Mouse (Mus musculus) neural tube, embryonic 13.5 days (tissue): Measurements from ENCODE around the gene Serpina3g. TPM values are rescaled to one million over a fixed set of nuclear protein-coding genes. Genes with fewer than 3 reads are reported as not detected.

Source experiments
- ATAC-seq: fragments of 200-750 bp; cut with Nextera tagmentation; 2 replicates; pipeline ENCODE4 v1.8.0; 2017; ENCODE audit warnings: low read depth, mild to moderate bottlenecking, moderate TSS enrichment, moderate library complexity
- H3K27ac ChIP-seq: fragments of 300-500 bp; sonication (generic); replicated peaks from 2 replicates; pipeline ENCODE4 v1.5.1; 2015; ENCODE audit warnings: moderate library complexity, mild to moderate bottlenecking, inconsistent platforms
- H3K27me3 ChIP-seq: fragments of 300-500 bp; sonication (generic); 2 replicates; pipeline ENCODE4 v1.6.1; 2015; ENCODE audit warnings: mild to moderate bottlenecking, inconsistent platforms
- H3K36me3 ChIP-seq: fragments of 300-500 bp; sonication (generic); 2 replicates; pipeline ENCODE4 v1.6.1; 2015; ENCODE audit warnings: mild to moderate bottlenecking, inconsistent platforms
- H3K4me1 ChIP-seq: fragments of 300-500 bp; sonication (generic); replicated peaks from 2 replicates; pipeline ENCODE4 v1.6.1; 2015; ENCODE audit warnings: inconsistent platforms
- H3K4me2 ChIP-seq: fragments of 300-500 bp; sonication (generic); 2 replicates; pipeline ENCODE4 v1.6.1; 2015; ENCODE audit warnings: inconsistent platforms, mild to moderate bottlenecking, moderate library complexity
- H3K4me3 ChIP-seq: fragments of 300-500 bp; sonication (generic); 2 replicates; pipeline ENCODE4 v1.5.1; 2015; ENCODE audit warnings: mild to moderate bottlenecking, inconsistent platforms
- H3K9ac ChIP-seq: fragments of 300-500 bp; sonication (generic); 2 replicates; pipeline ENCODE4 v1.6.1; 2015; ENCODE audit warnings: moderate library complexity, mild to moderate bottlenecking, inconsistent platforms
- H3K9me3 ChIP-seq: fragments of 300-500 bp; sonication (generic); 2 replicates; pipeline ENCODE4 v1.6.1; 2016; ENCODE audit warnings: inconsistent platforms
- WGBS: fragments of 180-500 bp; shearing (Covaris S2); methylation state at CpG from one replicate; pipeline ENCODE4 v1.1.7; 2015; 5-methylcytosine and 5-hydroxymethylcytosine counted together
- polyA plus RNA-seq: library from polyadenylated mRNA; unstranded; fragments of >200 nt; fragmentation: Nextera tagmentation; extraction: Ambion mirVana; gene quantifications from 2 replicates; pipeline ENCODE4 v1.2.1, GENCODE M21; 2015

The Serpina3g gene
- 5.2 and 6.5 TPM in 2 replicates for polyA plus RNA-seq

- no peaks in the 10 kb centered on the region for H3K4me1 ChIP-seq
- ATAC-seq = no peak
Observed at GRCm38 (mm10) chr12:104235915-104236314, at the start of gene Serpina3g. Gene Serpina3g, plus strand, starts transcription at chr12:104236245.

DNA sequence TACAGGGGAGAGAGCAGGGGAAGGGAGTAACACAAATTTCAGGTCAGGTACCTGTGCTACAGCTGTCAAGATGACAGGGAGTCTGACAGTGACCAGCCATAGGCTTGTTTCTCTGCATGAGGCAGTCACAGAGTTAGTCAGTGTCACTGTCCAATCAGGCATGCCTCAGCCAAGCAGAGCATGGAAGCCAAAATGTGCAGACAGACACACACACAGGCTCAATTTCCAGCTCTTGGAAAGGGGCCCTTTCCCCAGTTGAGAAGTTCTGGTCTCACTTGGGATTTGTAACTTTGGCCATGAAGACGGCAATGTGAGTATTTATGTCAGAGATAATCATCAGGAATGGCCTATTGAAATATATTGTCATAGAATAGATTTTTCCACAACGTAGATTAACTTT, 46.8 kb upstream of the Serpina3g start:
- no peak for ATAC-seq
- Histone ChIP-seq H3K27ac (no peak overlapping the region), H3K9me3 (no peaks in the 10 kb centered on the region), H3K9ac (no peak overlapping the region), H3K4me1 (no peaks in the 10 kb centered on the region), H3K4me2 (no peak overlapping the region), H3K36me3 (no peaks in the 10 kb centered on the region), H3K27me3 (no peaks in the 10 kb centered on the region), H3K4me3 (no peak overlapping the region)
- WGBS = 82% methylated on average over 2 of the region's 2 CpGs

More at GRCm38 (mm10) chr12:104235915-104236314, at the start of gene Serpina3g:
- Histone ChIP-seq H3K9ac (no peak within 1 kb of the TSS), H3K9me3 (no peaks in the 10 kb centered on the region), H3K4me2 (no peak within 1 kb of the TSS), H3K36me3 (no peaks in the 10 kb centered on the region), H3K27me3 (no peaks in the 10 kb centered on the region), H3K4me3 (no peak within 1 kb of the TSS), H3K27ac (no peak within 1 kb of the TSS)
- WGBS = 69% methylated on average over 5 of the region's 5 CpGs

GRCm38 (mm10) chr12:104190852-104191251, 45.2 kb upstream of the Serpina3g start:
- Histone ChIP-seq H3K9ac (no peak overlapping the region), H3K4me1 (no peaks in the 10 kb centered on the region), H3K9me3 (no peaks in the 10 kb centered on the region), H3K27me3 (no peaks in the 10 kb centered on the region), H3K36me3 (no peaks in the 10 kb centered on the region), H3K4me3 (no peak overlapping the region), H3K27ac (no peak overlapping the region), H3K4me2 (no peak overlapping the region)
- ATAC-seq = no peak

GRCm38 (mm10) chr12:104209149-104209548, 26.9 kb upstream of the Serpina3g start:
- 80% methylated on average over 4 of the region's 4 CpGs for WGBS
- H3K4me2 ChIP-seq = no peak overlapping the region

GRCm38 (mm10) chr12:104209802-104210201, 26.2 kb upstream of the Serpina3g start:
- no peak overlapping the region for H3K9ac ChIP-seq
- 94% methylated on average over 2 of the region's 2 CpGs for WGBS
- no peaks in the 10 kb centered on the region for H3K36me3 ChIP-seq
- H3K4me3 ChIP-seq = no peak overlapping the region
- H3K9me3 ChIP-seq = no peaks in the 10 kb centered on the region
- H3K27me3 ChIP-seq = no peaks in the 10 kb centered on the region
- no peak for ATAC-seq
- no peak overlapping the region for H3K4me2 ChIP-seq
- peaks cover 5% of the 10 kb centered on the region; the same call in 1 of the 2 replicates for H3K4me1 ChIP-seq
- no peak overlapping the region for H3K27ac ChIP-seq

More at GRCm38 (mm10) chr12:104209149-104209548, 26.9 kb upstream of the Serpina3g start:
- no peak for ATAC-seq
- no peaks in the 10 kb centered on the region for H3K27me3 ChIP-seq
- no peak overlapping the region for H3K9ac ChIP-seq
- H3K9me3 ChIP-seq = no peaks in the 10 kb centered on the region
- peaks cover 4% of the 10 kb centered on the region; the same call in 1 of the 2 replicates for H3K4me1 ChIP-seq
- H3K27ac ChIP-seq = no peak overlapping the region
- no peak overlapping the region for H3K4me3 ChIP-seq
- no peaks in the 10 kb centered on the region for H3K36me3 ChIP-seq

DNA sequence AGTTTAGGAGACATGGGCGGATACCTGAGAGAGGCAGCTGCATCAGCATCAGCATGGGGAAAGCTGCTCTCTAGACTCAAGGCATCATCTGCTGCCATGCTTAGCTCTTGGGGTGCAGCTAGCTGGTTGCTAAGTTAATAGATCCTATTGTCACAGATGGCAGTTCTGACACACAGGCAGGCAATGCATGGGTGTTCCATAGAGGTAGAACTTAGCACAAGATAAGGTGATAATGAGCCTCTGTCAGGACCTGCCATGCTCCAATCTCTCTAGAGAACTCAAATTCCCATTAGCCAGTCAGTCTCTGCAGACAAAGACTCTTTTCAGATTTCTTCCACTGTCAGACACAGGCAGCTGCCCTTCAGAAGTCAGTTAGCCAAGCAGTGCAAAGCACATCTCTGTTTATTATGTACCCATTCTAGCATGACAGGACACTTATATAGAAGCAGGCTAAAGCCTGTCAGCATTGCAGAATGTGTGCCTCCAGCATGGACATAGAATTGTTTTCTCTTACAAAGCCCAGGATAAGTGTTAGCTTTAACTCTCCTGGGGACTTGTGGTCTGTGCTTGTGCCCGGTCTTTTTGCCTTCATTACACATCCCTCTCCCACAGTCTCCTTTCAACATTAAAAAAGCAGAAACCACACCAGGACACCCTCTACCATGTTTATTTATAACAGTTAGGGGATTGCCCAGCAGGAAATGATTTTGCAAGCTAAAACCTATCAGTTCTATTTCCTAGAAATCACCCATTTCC, 22.2 kb upstream of the Serpina3g start:
- 77% methylated on average over 2 of the region's 2 CpGs for WGBS
- H3K36me3 ChIP-seq = no peaks in the 10 kb centered on the region
- H3K9ac ChIP-seq = no peak overlapping the region
- no peaks in the 10 kb centered on the region for H3K9me3 ChIP-seq
- peaks cover 5% of the 10 kb centered on the region; the same call in 1 of the 2 replicates for H3K4me1 ChIP-seq
- no peaks in the 10 kb centered on the region for H3K27me3 ChIP-seq
- no peak for ATAC-seq
- no peak overlapping the region for H3K4me2 ChIP-seq
- H3K27ac ChIP-seq = no peak overlapping the region
- no peak overlapping the region for H3K4me3 ChIP-seq

DNA sequence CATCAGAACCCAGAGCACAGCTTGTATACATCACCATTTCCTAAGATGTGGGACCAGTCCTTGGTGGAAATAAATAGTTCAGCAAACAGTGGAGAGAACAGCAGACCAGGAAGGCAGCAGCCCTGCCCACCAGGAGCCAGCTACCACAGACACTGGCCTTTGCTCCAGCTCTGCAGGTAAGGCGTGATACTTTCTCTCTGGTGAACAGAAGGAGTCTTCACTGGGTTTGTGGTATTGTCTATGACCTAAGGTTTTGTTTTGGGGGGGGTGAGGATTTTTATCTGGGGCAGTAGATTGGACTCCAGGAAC, 21.6 kb upstream of the Serpina3g start, which contains the start of gene Serpina3f:
Serpina3f (plus strand) TSS at position 100 of the 309 bp plus-strand sequence.
- no peaks in the 10 kb centered on the region for H3K36me3 ChIP-seq
- H3K9me3 ChIP-seq = no peaks in the 10 kb centered on the region
- H3K4me3 ChIP-seq = no peak within 1 kb of the TSS
- peaks cover 5% of the 10 kb centered on the region; the same call in 1 of the 2 replicates for H3K4me1 ChIP-seq
- H3K27ac ChIP-seq = no peak within 1 kb of the TSS
- ATAC-seq = no peak
- H3K9ac ChIP-seq = no peak within 1 kb of the TSS
- 77% methylated on average over 1 of the region's 1 CpGs for WGBS
- no peaks in the 10 kb centered on the region for H3K27me3 ChIP-seq
- no peak within 1 kb of the TSS for H3K4me2 ChIP-seq

- Histone ChIP-seq H3K9ac (no peak overlapping the region), H3K9me3 (no peaks in the 10 kb centered on the region), H3K4me3 (no peak overlapping the region), H3K27ac (no peak overlapping the region), H3K4me2 (no peak overlapping the region), H3K4me1 (peaks cover 5% of the 10 kb centered on the region; the same call in 1 of the 2 replicates), H3K36me3 (no peaks in the 10 kb centered on the region), H3K27me3 (no peaks in the 10 kb centered on the region)
- ATAC-seq = no peak
- 95% methylated on average over 1 of the region's 1 CpGs for WGBS
Observed at GRCm38 (mm10) chr12:104215249-104215648, 20.8 kb upstream of the Serpina3g start.

GRCm38 (mm10) chr12:104221616-104222015, 14.4 kb upstream of the Serpina3g start:
- Histone ChIP-seq H3K9ac (no peak overlapping the region), H3K27ac (no peak overlapping the region), H3K4me2 (no peak overlapping the region), H3K36me3 (no peaks in the 10 kb centered on the region), H3K9me3 (no peaks in the 10 kb centered on the region), H3K4me1 (no peaks in the 10 kb centered on the region), H3K27me3 (no peaks in the 10 kb centered on the region), H3K4me3 (no peak overlapping the region)
- ATAC-seq = no peak
- WGBS = 78% methylated on average over 1 of the region's 1 CpGs

DNA sequence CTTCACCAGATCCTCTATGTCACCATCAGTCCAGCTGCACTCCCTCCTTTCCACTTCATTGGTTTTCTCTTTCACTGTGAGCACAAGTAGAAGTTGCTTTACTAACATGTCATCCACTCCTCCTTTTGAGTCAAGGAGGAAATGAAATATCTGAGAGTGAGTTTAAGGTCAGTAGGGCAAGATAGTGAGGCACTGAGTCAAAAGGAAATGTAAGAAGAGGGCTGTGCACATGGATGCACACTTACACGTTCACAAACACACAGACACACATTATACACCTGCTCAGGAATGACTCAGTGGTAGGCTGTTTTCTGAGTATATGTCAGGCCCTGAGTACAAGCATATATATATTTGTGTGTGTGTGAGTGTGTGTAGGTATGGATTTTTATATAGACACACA, 12.4 kb upstream of the Serpina3g start:
- no peak overlapping the region for H3K4me3 ChIP-seq
- H3K9ac ChIP-seq = no peak overlapping the region
- no peaks in the 10 kb centered on the region for H3K36me3 ChIP-seq
- H3K9me3 ChIP-seq = no peaks in the 10 kb centered on the region
- H3K4me1 ChIP-seq = no peaks in the 10 kb centered on the region
- H3K27ac ChIP-seq = no peak overlapping the region
- WGBS = 63% methylated on average over 1 of the region's 1 CpGs
- H3K4me2 ChIP-seq = no peak overlapping the region
- ATAC-seq = no peak
- H3K27me3 ChIP-seq = no peaks in the 10 kb centered on the region

DNA sequence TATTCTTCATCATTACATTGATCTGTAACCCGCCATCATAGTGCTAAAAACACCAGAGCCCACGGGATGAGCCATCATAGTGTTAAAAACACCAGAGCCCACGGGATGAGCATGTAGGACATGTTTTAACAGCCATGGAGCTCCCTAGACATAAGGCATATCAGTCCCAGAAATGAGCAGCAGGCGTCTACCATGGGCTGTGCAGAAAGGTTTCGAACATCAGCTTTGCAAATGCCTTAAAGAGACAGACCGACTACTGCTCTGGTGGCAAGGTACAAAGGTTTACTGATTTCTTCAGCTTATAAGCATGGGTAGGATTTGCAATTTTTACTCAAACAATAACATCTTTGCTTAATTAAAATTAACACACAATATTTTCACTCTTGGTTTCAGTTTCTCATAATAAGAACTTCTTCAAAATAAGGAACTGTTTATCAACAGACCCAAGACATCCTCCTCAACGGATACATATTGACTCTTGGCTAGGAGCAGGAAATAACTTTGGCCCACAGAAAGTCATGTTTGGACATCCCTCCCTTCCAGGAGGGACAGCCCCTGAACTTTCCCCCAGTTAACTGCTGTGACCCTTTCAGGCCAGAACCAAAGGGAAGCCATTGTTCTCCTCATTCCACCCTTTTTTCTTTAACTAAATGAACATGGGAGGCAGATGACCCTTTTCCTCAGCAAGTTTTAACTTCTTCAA, 11.3 kb upstream of the Serpina3g start:
- 68% methylated on average over 7 of the region's 7 CpGs for WGBS
- Histone ChIP-seq H3K27me3 (no peaks in the 10 kb centered on the region), H3K4me2 (no peak overlapping the region), H3K27ac (no peak overlapping the region), H3K9me3 (no peaks in the 10 kb centered on the region), H3K4me1 (no peaks in the 10 kb centered on the region), H3K36me3 (no peaks in the 10 kb centered on the region), H3K4me3 (no peak overlapping the region), H3K9ac (no peak overlapping the region)
- ATAC-seq = no peak

DNA sequence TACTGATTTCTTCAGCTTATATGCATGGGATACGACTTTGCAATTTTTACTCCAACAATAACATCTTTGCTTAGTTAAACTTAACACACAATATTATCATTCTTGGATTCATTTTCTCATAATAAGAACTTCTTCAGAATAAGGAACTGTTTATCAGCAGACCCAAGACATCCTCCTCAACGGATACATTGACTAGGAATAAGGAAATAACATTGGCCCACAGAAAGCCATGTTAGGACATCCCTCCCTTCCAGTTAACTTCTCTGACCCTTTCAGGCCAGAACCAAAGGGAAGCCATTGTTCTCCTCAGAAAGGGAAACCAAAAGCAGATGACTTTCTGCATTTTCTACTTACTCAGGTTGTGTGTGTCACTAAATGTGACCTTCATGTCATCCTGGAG, 5.3 kb upstream of the Serpina3g start:
- H3K4me3 ChIP-seq = no peak overlapping the region
- H3K27ac ChIP-seq = no peak overlapping the region
- H3K9ac ChIP-seq = no peak overlapping the region
- no peaks in the 10 kb centered on the region for H3K27me3 ChIP-seq
- H3K36me3 ChIP-seq = no peaks in the 10 kb centered on the region
- ATAC-seq = no peak
- H3K9me3 ChIP-seq = no peaks in the 10 kb centered on the region
- 83% methylated on average over 2 of the region's 2 CpGs for WGBS
- no peak overlapping the region for H3K4me2 ChIP-seq
- H3K4me1 ChIP-seq = no peaks in the 10 kb centered on the region
